Mouse (Mus musculus): ENCODE data around the gene Tmem110. TPM values are rescaled to one million over a fixed set of nuclear protein-coding genes. Genes with fewer than 3 reads are reported as not detected.
A peak's percentile ranks its signal among the peaks of the same experiment; 100 is the strongest.

Tmem110 gene
- polyA plus RNA-seq, 1 experiment from 2014 or later: 14.4 TPM

- no peak for ATAC-seq
- 71% methylated on average over 17 of the region's 17 CpGs for WGBS (ENCODE audit: insufficient replicate concordance)
- TF ChIP-seq EP300 (IDR thresholded peaks at IDR 0.05; ENCODE audit: low read depth) (no peak), CTCF (IDR thresholded peaks at IDR 0.05; ENCODE audit: low read depth) (peak; percentile 78)
These were observed 55.7 kb downstream of the Tmem110 start for GRCm38 (mm10) chr14:30880811-30881717.

GRCm38 (mm10) chr14:30881718-30882108, 56.3 kb downstream of the Tmem110 start:
- Histone ChIP-seq H3K27me3 (ENCODE audit: insufficient read depth, low read length) (no peaks in the 10 kb centered on the region), H3K4me1 (ENCODE audit: insufficient read depth) (peaks cover 5% of the 10 kb centered on the region), H3K36me3 (replicated peaks; ENCODE audit: insufficient read depth, low read length) (no peaks in the 10 kb centered on the region), H3K4me2 (ENCODE audit: low read depth, low read length) (no peak overlapping the region), H3K9ac (replicated peaks) (no peak overlapping the region), H3K4me3 (ENCODE audit: low read depth, low read length) (no peak overlapping the region), H3K27ac (ENCODE audit: low read depth) (no peak overlapping the region), H3K9me3 (ENCODE audit: low read length) (no peaks in the 10 kb centered on the region)
- 69% methylated on average over 3 of the region's 3 CpGs for WGBS (ENCODE audit: insufficient replicate concordance)
- DNase-seq (no peak), ATAC-seq (no peak)
- TF ChIP-seq EP300 (IDR thresholded peaks at IDR 0.05; ENCODE audit: low read depth) (no peak), CTCF (IDR thresholded peaks at IDR 0.05; ENCODE audit: low read depth) (no peak)

More at GRCm38 (mm10) chr14:30880811-30881717, 55.7 kb downstream of the Tmem110 start:
- Histone ChIP-seq H3K4me2 (ENCODE audit: low read depth, low read length) (no peak overlapping the region), H3K9ac (replicated peaks) (no peak overlapping the region), H3K9me3 (ENCODE audit: low read length) (no peaks in the 10 kb centered on the region), H3K27ac (ENCODE audit: low read depth) (no peak overlapping the region), H3K36me3 (replicated peaks; ENCODE audit: insufficient read depth, low read length) (no peaks in the 10 kb centered on the region), H3K27me3 (ENCODE audit: insufficient read depth, low read length) (no peaks in the 10 kb centered on the region), H3K4me3 (ENCODE audit: low read depth, low read length) (no peak overlapping the region), H3K4me1 (ENCODE audit: insufficient read depth) (peaks cover 11% of the 10 kb centered on the region)
- peak; percentile 73 for DNase-seq

GRCm38 (mm10) chr14:30885298-30885697, 59.9 kb downstream of the Tmem110 start:
- DNase-seq (no peak), ATAC-seq (no peak)
- WGBS (ENCODE audit: insufficient replicate concordance): 15% methylated on average over 3 of the region's 3 CpGs
- H3K4me2 ChIP-seq (ENCODE audit: low read depth, low read length): no peak overlapping the region
- peak overlapping the region; percentile 78; the same call in 1 of the 2 replicates for H3K27ac ChIP-seq (ENCODE audit: low read depth)
- H3K9ac ChIP-seq (replicated peaks): no peak overlapping the region
- no peaks in the 10 kb centered on the region for H3K9me3 ChIP-seq (ENCODE audit: low read length)
- H3K36me3 ChIP-seq (replicated peaks; ENCODE audit: insufficient read depth, low read length): no peaks in the 10 kb centered on the region
- peaks cover 8% of the 10 kb centered on the region for H3K4me1 ChIP-seq (ENCODE audit: insufficient read depth)
- H3K4me3 ChIP-seq (ENCODE audit: low read depth, low read length): no peak overlapping the region
- no peaks in the 10 kb centered on the region for H3K27me3 ChIP-seq (ENCODE audit: insufficient read depth, low read length)
- TF ChIP-seq CTCF (IDR thresholded peaks at IDR 0.05; ENCODE audit: low read depth): no peak
- TF ChIP-seq EP300 (IDR thresholded peaks at IDR 0.05; ENCODE audit: low read depth): no peak

- no peaks in the 10 kb centered on the region for H3K27me3 ChIP-seq (ENCODE audit: insufficient read depth, low read length)
- peak; percentile 72 for ATAC-seq
- H3K4me3 ChIP-seq (ENCODE audit: low read depth, low read length): peak within 1 kb of the TSS; percentile 41
- H3K9me3 ChIP-seq (ENCODE audit: low read length): no peaks in the 10 kb centered on the region
- H3K36me3 ChIP-seq (replicated peaks; ENCODE audit: insufficient read depth, low read length): no peaks in the 10 kb centered on the region
- TF ChIP-seq CTCF (IDR thresholded peaks at IDR 0.05; ENCODE audit: low read depth) (no peak), EP300 (IDR thresholded peaks at IDR 0.05; ENCODE audit: low read depth) (0 out of 2 replicates have a peak, but pooled peaks have one; percentile 10)
- H3K9ac ChIP-seq (replicated peaks): peak within 1 kb of the TSS; percentile 52
- H3K4me1 ChIP-seq (ENCODE audit: insufficient read depth): peaks cover 8% of the 10 kb centered on the region
- WGBS (ENCODE audit: insufficient replicate concordance): 65% methylated on average over 3 of the region's 3 CpGs
- H3K27ac ChIP-seq (ENCODE audit: low read depth): peak within 1 kb of the TSS; percentile 78
- peak; percentile 70 for DNase-seq
- peak within 1 kb of the TSS; percentile 66 for H3K4me2 ChIP-seq (ENCODE audit: low read depth, low read length)
These were observed 60.8 kb downstream of the Tmem110 start, which contains the start of gene Itih4 for GRCm38 (mm10) chr14:30886204-30886603. Gene Itih4, plus strand, starts transcription at chr14:30886476.

GRCm38 (mm10) chr14:30888271-30888732, 62.9 kb downstream of the Tmem110 start:
- peak; percentile 78 for DNase-seq
- peak overlapping the region; percentile 78 for H3K27ac ChIP-seq (ENCODE audit: low read depth)

GRCm38 (mm10) chr14:30899972-30900371, 74.6 kb downstream of the Tmem110 start:
- ATAC-seq (no peak), DNase-seq (no peak)
- no peaks in the 10 kb centered on the region for H3K9me3 ChIP-seq (ENCODE audit: low read length)
- no peak overlapping the region for H3K9ac ChIP-seq (replicated peaks)
- no peaks in the 10 kb centered on the region for H3K27me3 ChIP-seq (ENCODE audit: insufficient read depth, low read length)
- no peaks in the 10 kb centered on the region for H3K4me1 ChIP-seq (ENCODE audit: insufficient read depth)
- peaks cover 27% of the 10 kb centered on the region for H3K36me3 ChIP-seq (replicated peaks; ENCODE audit: insufficient read depth, low read length)
- H3K27ac ChIP-seq (ENCODE audit: low read depth): no peak overlapping the region
- no peak overlapping the region for H3K4me2 ChIP-seq (ENCODE audit: low read depth, low read length)
- 62% methylated on average over 3 of the region's 3 CpGs for WGBS (ENCODE audit: insufficient replicate concordance)
- TF ChIP-seq CTCF (IDR thresholded peaks at IDR 0.05; ENCODE audit: low read depth) (no peak), EP300 (IDR thresholded peaks at IDR 0.05; ENCODE audit: low read depth) (no peak)
- H3K4me3 ChIP-seq (ENCODE audit: low read depth, low read length): no peak overlapping the region

More at GRCm38 (mm10) chr14:30888271-30888732, 62.9 kb downstream of the Tmem110 start:
- H3K4me1 ChIP-seq (ENCODE audit: insufficient read depth): peaks cover 8% of the 10 kb centered on the region
- peak; percentile 75 for ATAC-seq
- H3K9me3 ChIP-seq (ENCODE audit: low read length): no peaks in the 10 kb centered on the region
- H3K9ac ChIP-seq (replicated peaks): 0 out of 2 replicates have a peak overlapping the region, but pooled peaks have one; percentile 37
- H3K4me2 ChIP-seq (ENCODE audit: low read depth, low read length): peak overlapping the region; percentile 66
- TF ChIP-seq EP300 (IDR thresholded peaks at IDR 0.05; ENCODE audit: low read depth) (no peak), CTCF (IDR thresholded peaks at IDR 0.05; ENCODE audit: low read depth) (peak; percentile 73)
- WGBS (ENCODE audit: insufficient replicate concordance): 8% methylated on average over 9 of the region's 9 CpGs
- H3K27me3 ChIP-seq (ENCODE audit: insufficient read depth, low read length): no peaks in the 10 kb centered on the region
- H3K36me3 ChIP-seq (replicated peaks; ENCODE audit: insufficient read depth, low read length): no peaks in the 10 kb centered on the region
- H3K4me3 ChIP-seq (ENCODE audit: low read depth, low read length): peak overlapping the region; percentile 41

All from liver, postnatal 0 days (tissue).